18 mouse cellular contexts compared by ENCODE assay signal in genomic region chr5:30781147-30781546, GRCm38 (mm10). TPM values are rescaled to one million over a fixed set of nuclear protein-coding genes. Genes with fewer than 3 reads are reported as not detected.
A peak's percentile ranks its signal among the peaks of the same experiment; 100 is the strongest.
DNase-seq lines count a peak whose midpoint lies in the region; ATAC-seq and TF ChIP-seq lines count a peak whose summit lies in the region.
"Had no signal": no experiment of that assay in that cellular context is flagged by ENCODE, and none has a peak within 500 bp of the region (broad histone marks: within the 10 kb centered on the region; RNA-seq: fewer than 3 reads in every experiment).

No protein-coding gene starts in this region.

- H3K4me2 ChIP-seq in heart, postnatal 0 days (ENCODE audit: low read depth, low read length), result no peak overlapping the region
- no peak overlapping the region for H3K4me2 ChIP-seq in heart, embryonic 12.5 days
- no peak overlapping the region for H3K4me2 ChIP-seq in lung, embryonic 16.5 days (ENCODE audit: low read depth, low read length)
- H3K4me2 ChIP-seq: midbrain, embryonic 13.5 days had no signal

- H3K27me3 ChIP-seq in heart, postnatal 0 days (ENCODE audit: control insufficient read depth, insufficient read depth, low read length), result no peaks in the 10 kb centered on the region
- 0 out of 2 replicates have a peak, but pooled peaks cover 5% of the 10 kb centered on the region for H3K27me3 ChIP-seq in heart, embryonic 12.5 days (replicated peaks)
- no peaks in the 10 kb centered on the region for H3K27me3 ChIP-seq in lung, embryonic 16.5 days (ENCODE audit: control insufficient read depth, insufficient read depth, low read depth, low read length)
- H3K27me3 ChIP-seq: midbrain, embryonic 13.5 days had no signal

- no peak for TF ChIP-seq EP300 in heart, postnatal 0 days (IDR thresholded peaks at IDR 0.05; ENCODE audit: low read depth)

- H3K36me3 ChIP-seq in heart, postnatal 0 days (replicated peaks; ENCODE audit: control insufficient read depth, insufficient read depth, low read length), result no peaks in the 10 kb centered on the region
- no peaks in the 10 kb centered on the region for H3K36me3 ChIP-seq in heart, embryonic 12.5 days
- H3K36me3 ChIP-seq in lung, embryonic 16.5 days (ENCODE audit: control insufficient read depth, insufficient read depth, low read length), result no peaks in the 10 kb centered on the region

- H3K9ac ChIP-seq in heart, postnatal 0 days (replicated peaks; ENCODE audit: low read depth, low read length), result no peak overlapping the region
- H3K9ac ChIP-seq in heart, embryonic 12.5 days, result no peak overlapping the region
- no peak overlapping the region for H3K9ac ChIP-seq in lung, embryonic 16.5 days (ENCODE audit: low read length)
- H3K9ac ChIP-seq: midbrain, embryonic 13.5 days had no signal

- DNase-seq in gastrocnemius, adult 2 months, result peak; percentile 56
- DNase-seq in gastrocnemius, postnatal 36 days, result no peak
- DNase-seq in heart, postnatal 0 days (ENCODE audit: low spot score), result no peak
- no peak for DNase-seq in lung, postnatal 14 days
- DNase-seq in 3T3-L1 (ENCODE audit: low read depth, low spot score), result peak; percentile 49
- no peak for DNase-seq in natural killer cell, adult 2 months (ENCODE audit: low spot score in 2 of 2)
- DNase-seq: adrenal gland, postnatal 10 days; cerebellum, adult 11 months; kidney, adult 9 months; kidney, postnatal 36 days; spleen, adult 18-20 months had no signal

- no peak for TF ChIP-seq CTCF in gastrocnemius, adult 2 months (IDR thresholded peaks at IDR 0.05)
- TF ChIP-seq CTCF in heart, postnatal 0 days (IDR thresholded peaks at IDR 0.05; ENCODE audit: low read depth), result no peak

- WGBS in heart, postnatal 0 days, result 54% methylated on average over 3 of the region's 3 CpGs
- 70% methylated on average over 3 of the region's 3 CpGs for WGBS in heart, embryonic 12.5 days
- WGBS in lung, embryonic 16.5 days, result 75% methylated on average over 3 of the region's 3 CpGs

- H3K27ac ChIP-seq in gastrocnemius, adult 2 months, result peak overlapping the region; percentile 74
- no peak overlapping the region for H3K27ac ChIP-seq in heart, postnatal 0 days (ENCODE audit: low read depth)
- H3K27ac ChIP-seq in heart, embryonic 12.5 days (ENCODE audit: poor library complexity, severe bottlenecking), result no peak overlapping the region
- H3K27ac ChIP-seq in lung, embryonic 16.5 days (ENCODE audit: low read length), result no peak overlapping the region
- H3K27ac ChIP-seq: macrophage; midbrain, embryonic 13.5 days had no signal

- no peak overlapping the region for H3K4me3 ChIP-seq in gastrocnemius, adult 2 months
- H3K4me3 ChIP-seq in heart, postnatal 0 days (ENCODE audit: low read depth, low read length), result no peak overlapping the region
- no peak overlapping the region for H3K4me3 ChIP-seq in heart, embryonic 12.5 days
- H3K4me3 ChIP-seq in lung, embryonic 16.5 days (ENCODE audit: low read length), result no peak overlapping the region
- H3K4me3 ChIP-seq: erythroblast, embryonic 14.5 days; midbrain, embryonic 13.5 days had no signal

- no peaks in the 10 kb centered on the region for H3K9me3 ChIP-seq in heart, postnatal 0 days (replicated peaks; ENCODE audit: control insufficient read depth, low read length)
- H3K9me3 ChIP-seq in heart, embryonic 12.5 days (replicated peaks), result no peaks in the 10 kb centered on the region
- no peaks in the 10 kb centered on the region for H3K9me3 ChIP-seq in lung, embryonic 16.5 days (ENCODE audit: control insufficient read depth, low read length)
- H3K9me3 ChIP-seq: midbrain, embryonic 13.5 days had no signal

- intact Hi-C loops in gastrocnemius, adult 2 months (cut with DNase I), result no loop called here
- intact Hi-C loops in gastrocnemius, postnatal 36 days (cut with DNase I), result no loop called here

- H3K4me1 ChIP-seq in heart, postnatal 0 days (ENCODE audit: control insufficient read depth, insufficient read depth), result peaks cover 9% of the 10 kb centered on the region
- peaks cover 13% of the 10 kb centered on the region for H3K4me1 ChIP-seq in heart, embryonic 12.5 days (replicated peaks)
- no peaks in the 10 kb centered on the region; the same call in 1 of the 2 replicates for H3K4me1 ChIP-seq in lung, embryonic 16.5 days (replicated peaks; ENCODE audit: control insufficient read depth, insufficient read depth, low read length)
- H3K4me1 ChIP-seq: midbrain, embryonic 13.5 days had no signal

- ATAC-seq in heart, postnatal 0 days (ENCODE audit: insufficient read depth, low read depth), result peak; percentile 45
- no peak for ATAC-seq in heart, embryonic 12.5 days (ENCODE audit: insufficient number of reproducible peaks, low FRiP score)
- ATAC-seq in lung, embryonic 16.5 days (ENCODE audit: low read depth), result peak; percentile 35
- ATAC-seq: forebrain, embryonic 14.5 days; inflammation-experienced regulatory T-cells, adult 6 months; midbrain, embryonic 13.5 days had no signal

RNA-seq across cellular contexts. Expression of gene Mapre3, which starts 33.3 kb away (rescaled TPM):
- total RNA-seq in gastrocnemius, adult 2 months (2021), result 10 to 100 TPM; 72.0 to 90.4 TPM
- 10 to 100 TPM; 63.1 to 68.1 TPM for total RNA-seq in gastrocnemius, postnatal 36 days (2021)
- 5.3 and 11.9 TPM in 2 replicates for total RNA-seq in heart, postnatal 0 days (2014; rRNA removed; ENCODE audit: low replicate concordance)
- 15.8 TPM in 2 replicates for polyA plus RNA-seq in heart, postnatal 0 days (2015; fragmentation: Nextera tagmentation; extraction: Ambion mirVana)
- polyA plus RNA-seq in heart, embryonic 12.5 days (2016; fragmentation: Nextera tagmentation; extraction: Ambion mirVana), result 18.3 and 19.6 TPM in 2 replicates
- polyA plus RNA-seq in lung, embryonic 16.5 days (2015; fragmentation: Nextera tagmentation; extraction: Ambion mirVana), result 22.4 and 25.4 TPM in 2 replicates

Comparison
In these comparisons a context has a peak if more than half of its experiments do, and no peak if none do; other contexts are left out.
1. DNase-seq: peak in gastrocnemius, adult 2 months (single experiment) and 3T3-L1 (single experiment); none in gastrocnemius, postnatal 36 days (0 of 2), heart, postnatal 0 days (single experiment), lung, postnatal 14 days (single experiment) and natural killer cell, adult 2 months (0 of 2).